Mouse (Mus musculus) CH12.LX (cell line): ENCODE results near the gene Slc25a45. TPM values are rescaled to one million over a fixed set of nuclear protein-coding genes. Genes with fewer than 3 reads are reported as not detected.

ENCODE experiments used
- DNase-seq: peaks from one replicate; pipeline ENCODE4 v3.0.0-alpha.2; 2013; ENCODE audit errors: extremely low read depth
- H3K27ac ChIP-seq: 2 replicates; pipeline ENCODE4 v1.5.1; 2012; ENCODE audit warnings: low read depth, mild to moderate bottlenecking, control low read depth, moderate library complexity; ENCODE audit not compliant: insufficient read depth
- H3K27me3 ChIP-seq: replicated peaks from 2 replicates; pipeline ENCODE3; 2012; ENCODE audit warnings: inconsistent platforms
- H3K36me3 ChIP-seq, 2 experiments: replicated peaks in 1 of 2; 2 replicates each; pipeline versions ENCODE3 to v1.6.1; 2012; ENCODE audit warnings: inconsistent platforms in 1 of 2, low read length in 1 of 2, mild to moderate bottlenecking in 1 of 2, mixed read lengths in 1 of 2, moderate library complexity in 1 of 2; ENCODE audit not compliant: control insufficient read depth in 1 of 2, insufficient read depth in 1 of 2
- H3K4me1 ChIP-seq, 2 experiments: 2 replicates each; pipeline ENCODE4 v1.6.1; 2012; ENCODE audit warnings: inconsistent platforms in 1 of 2, moderate library complexity in 1 of 2; ENCODE audit not compliant: insufficient read depth in 2 of 2, control insufficient read depth in 1 of 2
- H3K4me2 ChIP-seq: 2 replicates; pipeline ENCODE4 v1.6.1; 2012; ENCODE audit warnings: low read depth, mild to moderate bottlenecking, control low read depth; ENCODE audit not compliant: poor library complexity, insufficient read depth, severe bottlenecking
- H3K4me3 ChIP-seq, 3 experiments: fragments of 150-350 bp in 1 of 3; sonication (generic) in 1 of 3; replicated peaks in 1 of 3; 2 replicates each; pipeline versions ENCODE3 to v1.5.1; 2011 to 2012; ENCODE audit warnings: low read depth in 2 of 3, low read length in 2 of 3, mild to moderate bottlenecking in 2 of 3, moderate library complexity in 2 of 3, control low read depth in 1 of 3, improper control_type of control experiment in 1 of 3, inconsistent platforms in 1 of 3, mixed read lengths in 1 of 3; ENCODE audit not compliant: poor library complexity in 1 of 3
- H3K79me2 ChIP-seq: replicated peaks from 2 replicates; pipeline ENCODE4 v1.6.1; 2012; ENCODE audit warnings: mild to moderate bottlenecking, moderate library complexity; ENCODE audit not compliant: control insufficient read depth, poor library complexity, insufficient read depth, severe bottlenecking; ENCODE audit errors: extremely low read depth
- H3K9ac ChIP-seq: 2 replicates; pipeline ENCODE4 v1.6.1; 2012; ENCODE audit warnings: low read depth, mild to moderate bottlenecking, control low read depth, moderate library complexity; ENCODE audit not compliant: insufficient read depth
- H3K9me3 ChIP-seq: replicated peaks from 2 replicates; pipeline ENCODE3; 2012; ENCODE audit warnings: low read length, inconsistent platforms, mixed read lengths
- BHLHE40 ChIP-seq: IDR thresholded peaks from 2 replicates; pipeline ENCODE4 v1.6.1; 2011; ENCODE audit warnings: mild to moderate bottlenecking, low read depth, low read length, improper control_type of control experiment
- CHD1 ChIP-seq: IDR thresholded peaks from 2 replicates; pipeline ENCODE4 v1.6.1; 2012; ENCODE audit warnings: low read depth, low read length, improper control_type of control experiment, inconsistent platforms
- CTCF ChIP-seq, 2 experiments: IDR thresholded peaks in 1 of 2; conservative IDR thresholded peaks in 1 of 2; 2 replicates each; pipeline ENCODE4 v1.5.1; 2011 to 2012; ENCODE audit warnings: low read depth in 2 of 2, low read length in 2 of 2, improper control_type of control experiment in 1 of 2, inconsistent platforms in 1 of 2, mild to moderate bottlenecking in 1 of 2, moderate library complexity in 1 of 2
- ELF1 ChIP-seq: IDR thresholded peaks from 2 replicates; pipeline ENCODE4 v1.6.1; 2014; ENCODE audit warnings: low read depth, mild to moderate bottlenecking, inconsistent platforms, low read length, improper control_type of control experiment
- ETS1 ChIP-seq: conservative IDR thresholded peaks from 2 replicates; pipeline ENCODE4 v1.6.1; 2012; ENCODE audit warnings: low read depth, mild to moderate bottlenecking, inconsistent platforms, low read length, improper control_type of control experiment, moderate library complexity
- GABPA ChIP-seq: IDR thresholded peaks from 2 replicates; pipeline ENCODE4 v1.6.1; 2012; ENCODE audit warnings: low read depth, low read length, improper control_type of control experiment, inconsistent platforms; ENCODE audit not compliant: insufficient replicate concordance
- HCFC1 ChIP-seq: IDR thresholded peaks from 2 replicates; pipeline ENCODE4 v1.6.1; 2012; ENCODE audit warnings: low read depth, mild to moderate bottlenecking, inconsistent platforms, low read length, improper control_type of control experiment
- IRF4 ChIP-seq: IDR thresholded peaks from 2 replicates; pipeline ENCODE4 v1.6.1; 2014; ENCODE audit warnings: low read depth, mild to moderate bottlenecking, inconsistent platforms, low read length, improper control_type of control experiment
- JUN ChIP-seq: IDR thresholded peaks from 2 replicates; pipeline ENCODE4 v1.6.1; 2011; ENCODE audit warnings: low read depth, mild to moderate bottlenecking, low read length, improper control_type of control experiment, moderate library complexity; ENCODE audit not compliant: insufficient read depth
- KAT2A ChIP-seq: IDR thresholded peaks from 2 replicates; pipeline ENCODE4 v1.6.1; 2012; ENCODE audit warnings: low read length, improper control_type of control experiment, inconsistent platforms; ENCODE audit not compliant: insufficient replicate concordance
- MAX ChIP-seq: IDR thresholded peaks from 2 replicates; pipeline ENCODE4 v1.6.1; 2011; ENCODE audit warnings: low read length, improper control_type of control experiment
- MXI1 ChIP-seq: IDR thresholded peaks from 2 replicates; pipeline ENCODE4 v1.6.1; 2011; ENCODE audit warnings: mild to moderate bottlenecking, low read depth, low read length, improper control_type of control experiment
- NELFE ChIP-seq: IDR thresholded peaks from 2 replicates; pipeline ENCODE4 v1.6.1; 2011; ENCODE audit warnings: low read depth, low read length, improper control_type of control experiment
- POLR2A ChIP-seq: IDR thresholded peaks from 2 replicates; pipeline ENCODE4 v1.6.1; 2011; ENCODE audit warnings: low read depth, mild to moderate bottlenecking, improper control_type of control experiment, low read length
- POLR2AphosphoS2 ChIP-seq: IDR thresholded peaks from 2 replicates; pipeline ENCODE4 v1.6.1; 2011; ENCODE audit warnings: low read depth, low read length, improper control_type of control experiment
- RAD21 ChIP-seq: IDR thresholded peaks from 2 replicates; pipeline ENCODE4 v1.6.1; 2011; ENCODE audit warnings: low read depth, mild to moderate bottlenecking, low read length, improper control_type of control experiment, moderate library complexity
- RCOR1 ChIP-seq: conservative IDR thresholded peaks from 2 replicates; pipeline ENCODE4 v1.6.1; 2012; ENCODE audit warnings: low read depth, mild to moderate bottlenecking, inconsistent platforms, low read length, improper control_type of control experiment
- SMC3 ChIP-seq: IDR thresholded peaks from 2 replicates; pipeline ENCODE4 v1.6.1; 2011; ENCODE audit warnings: low read depth, low read length, improper control_type of control experiment
- TBP ChIP-seq: conservative IDR thresholded peaks from 2 replicates; pipeline ENCODE4 v1.6.1; 2011; ENCODE audit warnings: low read depth, low read length, improper control_type of control experiment
- TCF12 ChIP-seq: IDR thresholded peaks from 2 replicates; pipeline ENCODE4 v1.6.1; 2014; ENCODE audit warnings: low read depth, mild to moderate bottlenecking, inconsistent platforms, low read length, improper control_type of control experiment
- UBTF ChIP-seq: IDR thresholded peaks from 2 replicates; pipeline ENCODE4 v1.6.1; 2012; ENCODE audit warnings: low read depth, mild to moderate bottlenecking, inconsistent platforms, low read length, improper control_type of control experiment, moderate library complexity
- USF2 ChIP-seq: conservative IDR thresholded peaks from 2 replicates; pipeline ENCODE4 v1.6.1; 2011; ENCODE audit warnings: low read depth, low read length, improper control_type of control experiment
- ZC3H11A ChIP-seq: IDR thresholded peaks from 2 replicates; pipeline ENCODE4 v1.6.1; 2012; ENCODE audit warnings: low read depth, mild to moderate bottlenecking, inconsistent platforms, low read length, improper control_type of control experiment
- ZMIZ1 ChIP-seq: IDR thresholded peaks from 2 replicates; pipeline ENCODE4 v1.6.1; 2012; ENCODE audit warnings: low read depth, mild to moderate bottlenecking, inconsistent platforms, low read length, improper control_type of control experiment
- ZNF384 ChIP-seq: IDR thresholded peaks from 2 replicates; pipeline ENCODE4 v1.6.1; 2012; ENCODE audit warnings: low read depth, low read length, improper control_type of control experiment, inconsistent platforms
- dilution Hi-C: fragments of 300-500 bp; cut with MboI; formaldehyde crosslinking; loops from 2 replicates; pipeline ENCODE4 v1.14.3; 2020; ENCODE audit warnings: low sequenced_read_pairs; ENCODE audit not compliant: extremely low pct_unique_long_range_greater_than_20kb, extremely low pct_ligation_motif_present
- in situ Hi-C: fragments of 300-500 bp; cut with MboI; formaldehyde crosslinking; loops from 3 replicates; pipeline ENCODE4 v1.14.3; 2019; ENCODE audit warnings: low sequenced_read_pairs, low pct_ligation_motif_present, low pct_unique_long_range_greater_than_20kb, mixed read lengths
- polyA plus RNA-seq: library from polyadenylated mRNA; unstranded; fragments of >175 nt; gene quantifications from 2 replicates; pipeline ENCODE4 v1.2.1, GENCODE M21; 2012; ENCODE audit warnings: low read depth; ENCODE audit not compliant: insufficient read length
- total RNA-seq, 2 experiments: library from RNA; depleted of rRNA; stranded (reverse); fragments of 300-350 nt in 1 of 2; fragments of >200 nt in 1 of 2; gene quantifications; 2 replicates each; pipeline ENCODE4 v1.2.3; 2012 to 2014

The Slc25a45 gene
- total and polyA plus RNA-seq, 3 experiments: 22.7 to 33.0 (median 23.1) TPM

DNA sequence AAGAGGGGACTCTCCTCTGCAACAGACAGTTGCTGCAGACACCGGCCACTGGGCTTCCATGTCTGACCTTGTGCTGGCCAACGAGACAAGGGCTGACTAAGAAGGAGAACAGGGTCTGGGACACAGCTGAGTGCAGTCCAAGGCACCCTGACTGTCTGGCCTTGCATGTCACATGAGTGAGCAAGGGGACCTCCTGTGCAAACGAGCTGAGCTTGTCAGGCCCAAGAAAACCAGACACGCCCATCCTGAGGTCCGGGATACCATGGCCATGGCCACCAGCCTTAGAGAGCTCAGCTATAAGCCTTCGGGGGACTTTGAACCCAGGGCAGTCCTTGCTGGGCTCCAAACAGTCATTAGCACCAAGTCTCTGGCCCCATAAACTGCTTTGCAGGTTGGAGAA, 9.5 kb upstream of the Slc25a45 start:
- Histone ChIP-seq H3K79me2 (no peaks in the 10 kb centered on the region), H3K27me3 (no peaks in the 10 kb centered on the region), H3K4me1 (peaks cover 9 to 19% of the 10 kb centered on the region in 2 experiments; a peak in 3 of 4 replicates), H3K27ac (no peak overlapping the region), H3K4me3 (no peak overlapping the region), H3K36me3 (peaks cover 82 to 98% of the 10 kb centered on the region in 2 experiments), H3K4me2 (no peak overlapping the region), H3K9ac (no peak overlapping the region), H3K9me3 (no peaks in the 10 kb centered on the region)
- dilution Hi-C loops (no loop called here), in situ Hi-C loops (no loop called here)
- no peak for DNase-seq
- TF ChIP-seq BHLHE40: no peak
- no peak for TF ChIP-seq SMC3
- TF ChIP-seq TCF12: no peak
- no peak for TF ChIP-seq RCOR1
- TF ChIP-seq USF2: no peak
- TF ChIP-seq GABPA: no peak
- no peak for TF ChIP-seq RAD21
- no peak for TF ChIP-seq CHD1
- TF ChIP-seq ETS1: no peak
- no peak for TF ChIP-seq UBTF
- no peak for TF ChIP-seq JUN
- TF ChIP-seq ELF1: no peak

DNA sequence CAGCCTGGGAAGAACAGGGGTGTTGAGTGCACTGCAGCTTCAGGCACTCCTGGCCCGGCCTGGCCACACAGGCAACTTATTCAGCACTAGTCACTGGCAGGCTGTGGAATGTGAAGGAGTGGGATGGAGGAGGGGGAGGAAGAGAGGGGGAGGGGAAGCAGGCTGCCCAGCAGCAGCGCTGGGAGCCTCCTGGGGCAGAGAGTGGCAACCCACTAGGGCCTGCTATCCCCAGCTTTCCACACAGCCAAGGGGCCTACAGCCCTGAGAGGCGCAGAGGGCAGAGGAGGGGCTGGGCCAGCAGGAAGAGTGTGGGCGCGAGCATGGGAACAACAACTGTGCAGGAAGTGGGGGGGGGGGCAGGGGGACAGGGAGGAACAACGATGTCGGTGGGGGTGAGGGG, 6.3 kb upstream of the Slc25a45 start:
- H3K36me3 ChIP-seq: peaks cover 56 to 71% of the 10 kb centered on the region in 2 experiments
- TF ChIP-seq POLR2A (no peak), TBP (no peak), ZMIZ1 (no peak), MAX (no peak), CTCF (conservative IDR thresholded peaks at IDR 0.05 in 1 of 2, IDR thresholded peaks at IDR 0.05 in 1 of 2; ENCODE audit: low read depth in 2 of 2, low read length in 2 of 2) (no peak), CHD1 (no peak), USF2 (no peak), KAT2A (no peak), ZC3H11A (no peak), ZNF384 (no peak), IRF4 (no peak), NELFE (no peak), POLR2AphosphoS2 (no peak), HCFC1 (no peak), RAD21 (no peak), MXI1 (no peak), TCF12 (no peak)
- no peak overlapping the region for H3K4me2 ChIP-seq
- in situ Hi-C loops: no loop called here
- H3K4me3 ChIP-seq: no peak overlapping the region
- no peaks in the 10 kb centered on the region for H3K27me3 ChIP-seq
- H3K27ac ChIP-seq: no peak overlapping the region
- peaks cover 4% of the 10 kb centered on the region; the same call in 1 of the 2 replicates for H3K79me2 ChIP-seq
- no peaks in the 10 kb centered on the region for H3K9me3 ChIP-seq
- H3K4me1 ChIP-seq: peaks cover 17 to 42% of the 10 kb centered on the region in 2 experiments
- DNase-seq: no peak
- dilution Hi-C loops: no loop called here
- no peak overlapping the region for H3K9ac ChIP-seq
